Mouse (Mus musculus) G1E (cell line): Measurements from ENCODE around the gene 4930426L09Rik.

Experiments used
- CTCF ChIP-seq: IDR thresholded peaks from 2 replicates; pipeline ENCODE4 v1.5.1; 2012; ENCODE audit warnings: low read depth, low read length, inconsistent platforms, mixed read lengths
- GATA1 ChIP-seq: IDR thresholded peaks from 2 replicates; pipeline ENCODE4 v1.6.1; 2012; ENCODE audit warnings: borderline replicate concordance, low read length, inconsistent platforms, mixed read lengths

- no peak for TF ChIP-seq CTCF
- TF ChIP-seq GATA1: no peak
Observed at GRCm38 (mm10) chr2:19048225-19048624, 50.1 kb downstream of the 4930426L09Rik start.
